Mouse (Mus musculus) mouse embryonic stem cell (cell line): ENCODE results near the gene Macrod2.

Source experiments
- in situ Hi-C, 2 experiments: fragments of 300-500 bp; cut with MboI; formaldehyde crosslinking; loops; 1 replicate in 1 of 2; 3 replicates in 1 of 2; pipeline ENCODE4 v1.14.3; 2019 to 2020; ENCODE audit warnings: low sequenced_read_pairs in 2 of 2, low pct_unique_long_range_greater_than_20kb in 1 of 2, mixed read lengths in 1 of 2; ENCODE audit not compliant: unreplicated experiment in 1 of 2

Macrod2 gene

DNA sequence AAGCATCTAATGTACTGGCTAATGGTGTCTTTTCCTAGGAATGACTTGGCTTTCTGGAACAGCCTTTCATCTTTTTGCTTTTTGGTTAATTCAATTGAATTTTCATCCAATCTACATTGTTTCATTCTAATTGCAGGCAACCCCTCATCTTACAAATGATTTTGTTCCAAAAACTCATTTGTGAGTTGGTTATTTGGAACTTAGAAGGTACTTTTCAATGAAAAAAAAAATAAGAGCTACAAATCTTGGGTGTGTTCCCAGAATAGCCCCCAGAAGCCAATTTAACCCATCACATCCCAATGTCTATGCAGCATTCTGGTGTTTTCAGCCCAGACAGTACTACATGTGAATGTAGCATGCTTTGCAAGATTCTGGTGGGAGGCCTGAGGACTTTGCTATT lies 683.1 kb downstream of the Macrod2 start:
- in situ Hi-C loops: no loop called here

DNA sequence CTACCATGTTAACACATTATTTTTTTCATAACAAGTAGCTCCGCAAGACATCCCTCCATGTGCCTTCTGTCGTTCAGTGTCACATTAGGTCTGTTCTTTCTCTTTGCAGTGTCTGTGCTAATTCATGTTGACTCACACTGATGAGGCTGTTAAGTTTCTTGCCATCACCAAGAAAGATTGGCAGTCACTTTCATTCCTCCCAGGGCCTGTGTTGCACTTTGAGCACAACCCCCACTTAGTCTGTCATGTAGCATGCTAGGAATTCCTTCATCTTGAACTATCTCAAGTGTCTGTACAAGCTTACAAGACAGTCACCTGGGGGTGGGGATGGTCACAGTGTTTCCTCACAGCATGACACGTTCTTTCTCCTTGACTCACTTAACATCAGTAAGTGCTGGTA lies 696.2 kb downstream of the Macrod2 start:
- in situ Hi-C loops: no loop called here

- in situ Hi-C loops: no loop called here
Measured at GRCm38 (mm10) chr2:141117579-141117978, 722.5 kb downstream of the Macrod2 start.

DNA sequence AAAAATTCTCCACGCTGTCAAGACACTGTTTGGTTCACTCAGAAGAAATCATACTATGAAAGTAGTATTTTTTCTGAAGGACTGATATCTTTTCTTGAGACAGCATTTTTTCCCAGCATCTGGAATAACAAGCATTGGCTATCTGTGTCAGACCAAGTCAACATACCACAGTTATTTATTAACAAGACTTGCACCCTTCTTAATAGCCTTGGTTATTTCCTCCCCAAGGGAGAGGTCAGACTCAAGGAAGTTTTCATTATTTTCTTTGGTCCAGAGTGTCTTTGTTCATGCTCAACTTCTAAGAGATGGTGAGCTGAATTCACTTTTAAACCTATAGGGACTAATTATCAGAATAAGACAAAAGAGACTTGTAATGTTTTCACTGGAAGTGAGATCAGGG lies 728.8 kb downstream of the Macrod2 start:
- in situ Hi-C loops: no loop called here

DNA sequence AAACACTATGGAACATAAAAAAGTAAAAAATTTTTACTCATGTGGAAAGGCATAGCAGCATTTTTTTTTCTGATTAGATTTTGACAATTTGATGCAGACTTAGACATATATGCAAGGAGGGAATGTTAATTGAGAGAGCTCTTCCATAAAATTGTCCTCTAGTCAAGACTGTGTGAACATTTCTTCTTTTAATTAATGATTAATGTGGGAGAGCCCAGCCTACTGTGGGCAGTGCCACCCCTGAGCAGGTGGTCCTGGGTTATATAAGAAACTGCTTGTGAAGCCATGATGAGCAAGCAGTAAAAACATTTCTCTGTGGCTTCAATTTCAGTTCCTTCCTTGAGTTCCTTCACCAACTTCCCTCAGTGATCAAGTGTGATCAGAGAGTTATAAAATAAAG lies 730.5 kb downstream of the Macrod2 start:
- in situ Hi-C loops: no loop called here

DNA sequence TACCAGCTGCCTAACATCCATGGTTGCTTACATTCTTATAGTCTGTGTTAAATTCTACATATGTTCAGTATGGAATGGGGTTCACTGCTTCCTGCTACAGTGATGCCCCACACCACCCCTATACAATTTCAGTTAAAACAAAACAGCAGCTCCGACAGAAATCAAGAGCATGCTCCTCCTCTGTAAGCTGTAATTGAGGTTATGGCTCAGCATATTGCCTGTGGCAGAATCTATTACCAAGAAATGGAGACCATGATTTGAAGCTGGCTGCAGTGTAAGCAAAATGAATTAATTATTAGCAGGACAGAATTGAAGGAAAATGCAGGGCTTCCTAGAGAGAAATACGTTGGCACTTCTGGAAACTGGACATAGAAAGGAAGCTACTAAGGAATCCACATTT lies 747.2 kb downstream of the Macrod2 start:
- in situ Hi-C loops: no loop called here

- in situ Hi-C loops: no loop called here
Measured at GRCm38 (mm10) chr2:141152011-141152772, 757.1 kb downstream of the Macrod2 start.

GRCm38 (mm10) chr2:141155972-141156371 lies 760.9 kb downstream of the Macrod2 start:
- in situ Hi-C loops: no loop called here

DNA sequence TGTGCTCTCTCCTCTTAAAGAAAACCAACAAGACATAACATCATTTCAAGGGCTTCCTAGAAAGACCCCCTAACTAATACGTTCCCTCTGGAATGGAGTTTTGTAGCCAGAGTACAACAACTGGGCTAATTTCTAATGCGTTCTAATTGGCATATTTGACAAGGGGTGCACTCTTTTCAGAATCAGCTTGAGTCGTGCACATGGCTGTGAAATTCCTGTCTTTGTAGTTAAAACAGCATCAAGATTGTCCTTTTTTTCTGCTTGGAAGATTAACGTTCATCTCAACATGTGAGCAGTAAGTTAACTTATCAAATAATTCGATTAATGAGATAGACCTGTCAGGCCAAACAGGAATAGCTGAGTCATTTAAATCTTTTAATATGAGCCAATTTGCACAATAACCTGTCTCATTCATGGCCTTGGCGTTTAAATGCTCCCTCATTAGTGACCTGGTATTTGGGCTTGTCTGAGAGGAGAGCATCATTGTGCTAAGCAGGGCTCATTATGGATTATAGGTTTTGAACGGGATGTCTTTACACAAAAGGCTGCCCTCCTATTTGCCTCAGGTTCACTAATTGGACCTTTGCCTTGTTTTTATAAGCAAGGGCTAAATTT lies 762.0 kb downstream of the Macrod2 start:
- in situ Hi-C loops: no loop called here

GRCm38 (mm10) chr2:141158161-141158560 lies 763.1 kb downstream of the Macrod2 start:
- in situ Hi-C loops: no loop called here

DNA sequence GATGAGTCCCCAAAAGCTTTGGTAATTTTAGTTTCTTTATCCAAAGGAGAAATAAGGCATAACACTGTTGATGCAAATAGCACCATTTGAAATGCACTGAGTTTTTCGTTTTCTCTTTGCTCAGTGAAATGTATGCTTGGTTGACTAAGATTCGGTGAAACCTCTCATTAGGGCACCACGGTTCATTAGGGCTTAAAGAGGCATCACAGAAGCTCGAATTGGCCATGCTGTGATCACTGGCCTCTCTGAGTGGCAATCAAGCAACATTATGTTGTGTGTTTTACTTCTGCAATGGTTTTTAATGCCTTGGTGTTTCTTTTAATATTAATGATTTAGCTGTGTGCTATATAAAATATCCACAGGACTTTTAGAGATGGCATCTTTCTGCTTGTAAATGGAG lies 768.8 kb downstream of the Macrod2 start:
- in situ Hi-C loops: no loop called here

- in situ Hi-C loops: no loop called here
Measured at GRCm38 (mm10) chr2:141169586-141169985, 774.5 kb downstream of the Macrod2 start.

DNA sequence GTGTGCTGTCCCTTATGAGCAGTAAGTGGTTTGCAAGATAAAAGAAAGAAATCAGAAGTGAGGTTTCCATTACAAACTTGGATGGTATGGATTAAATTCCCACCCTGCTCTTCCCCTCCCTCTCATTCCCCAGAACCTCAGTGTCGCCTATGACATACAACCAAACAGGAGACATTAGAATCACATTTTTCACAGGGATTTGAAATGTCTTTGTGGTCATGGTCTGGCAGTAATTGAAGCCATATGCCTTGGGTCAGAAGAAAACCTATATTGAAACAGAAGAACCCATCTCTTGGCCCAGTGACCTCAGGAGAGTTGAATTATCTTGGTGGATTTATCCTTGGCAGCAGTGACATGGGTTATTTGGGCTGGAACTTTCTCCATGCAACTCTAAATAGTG lies 778.1 kb downstream of the Macrod2 start:
- in situ Hi-C loops: no loop called here

DNA sequence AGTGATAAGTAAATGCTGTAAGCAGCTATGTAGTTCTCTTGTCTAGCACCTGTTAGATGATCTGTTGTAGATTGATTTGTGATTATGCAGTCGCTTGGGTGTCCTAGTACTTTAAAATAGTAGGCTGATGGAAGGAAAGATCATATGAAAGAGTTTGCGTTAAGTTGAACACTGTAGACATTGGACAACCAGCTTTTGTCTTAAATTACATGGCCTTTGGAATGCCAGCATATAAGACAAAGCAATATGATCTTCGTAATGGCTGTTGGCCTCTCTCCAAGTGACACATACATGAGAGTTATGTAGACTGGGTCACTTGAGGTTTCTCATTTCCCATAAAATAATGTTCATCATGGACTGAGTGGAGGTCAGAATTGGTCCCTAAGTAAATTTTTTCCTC lies 778.5 kb downstream of the Macrod2 start:
- in situ Hi-C loops: no loop called here

DNA sequence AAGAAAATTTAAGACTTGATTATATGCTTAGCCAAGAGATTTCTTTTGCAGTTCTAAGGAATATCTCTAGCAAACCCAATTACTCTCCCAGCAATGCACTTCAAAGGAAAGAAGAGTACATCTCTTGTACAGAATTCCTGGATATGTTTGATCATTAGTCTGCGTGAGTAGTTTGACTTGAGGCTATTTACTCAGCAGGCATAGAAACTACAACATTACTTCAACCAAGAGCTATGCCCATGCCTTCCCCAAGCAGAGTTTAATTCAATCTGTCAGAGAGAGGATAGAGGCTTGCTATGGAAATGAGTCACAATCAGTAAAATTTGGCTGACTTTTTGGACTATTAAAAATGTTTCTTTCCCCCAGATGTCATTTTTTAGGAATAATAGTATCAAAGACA lies 785.5 kb downstream of the Macrod2 start:
- in situ Hi-C loops: no loop called here

GRCm38 (mm10) chr2:141182034-141182759 lies 787.1 kb downstream of the Macrod2 start:
- in situ Hi-C loops: no loop called here

DNA sequence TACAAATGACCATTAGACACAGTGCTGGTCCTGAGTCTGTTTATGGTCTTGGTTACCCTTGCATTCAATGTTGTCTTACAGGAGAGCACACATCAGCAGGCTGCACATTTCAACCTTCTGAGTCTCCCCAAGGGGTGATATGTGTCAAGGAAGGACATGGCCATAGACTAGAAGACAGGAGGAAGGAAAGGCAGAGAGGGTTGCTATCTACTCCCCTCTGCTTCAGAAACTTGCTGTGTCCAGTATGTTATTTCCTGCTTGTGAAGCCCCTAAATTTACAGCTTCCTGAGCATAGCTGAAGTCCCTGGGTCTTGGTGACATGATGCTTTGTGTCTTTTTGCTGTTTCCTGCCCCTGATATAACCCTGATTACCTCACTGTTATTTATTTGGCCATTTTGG lies 799.4 kb downstream of the Macrod2 start:
- in situ Hi-C loops: no loop called here

DNA sequence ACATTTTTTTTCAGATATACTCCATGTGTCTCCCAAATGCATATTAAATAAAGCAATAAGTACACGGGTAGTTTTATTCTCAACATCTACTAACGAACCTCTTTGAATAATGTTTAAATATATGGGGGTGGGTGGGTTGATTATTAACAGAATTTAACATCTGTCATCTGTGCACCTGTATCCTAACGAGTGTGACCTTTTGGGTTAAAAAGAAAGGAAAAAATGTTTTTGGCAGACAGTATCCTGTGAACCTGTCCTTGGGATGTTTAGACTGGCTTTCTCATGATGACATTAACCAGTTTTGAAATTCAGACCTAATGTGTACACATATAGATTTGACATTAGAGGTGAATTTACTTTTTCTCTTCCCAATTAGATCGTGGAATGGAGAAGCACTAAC lies 805.4 kb downstream of the Macrod2 start:
- in situ Hi-C loops: no loop called here

DNA sequence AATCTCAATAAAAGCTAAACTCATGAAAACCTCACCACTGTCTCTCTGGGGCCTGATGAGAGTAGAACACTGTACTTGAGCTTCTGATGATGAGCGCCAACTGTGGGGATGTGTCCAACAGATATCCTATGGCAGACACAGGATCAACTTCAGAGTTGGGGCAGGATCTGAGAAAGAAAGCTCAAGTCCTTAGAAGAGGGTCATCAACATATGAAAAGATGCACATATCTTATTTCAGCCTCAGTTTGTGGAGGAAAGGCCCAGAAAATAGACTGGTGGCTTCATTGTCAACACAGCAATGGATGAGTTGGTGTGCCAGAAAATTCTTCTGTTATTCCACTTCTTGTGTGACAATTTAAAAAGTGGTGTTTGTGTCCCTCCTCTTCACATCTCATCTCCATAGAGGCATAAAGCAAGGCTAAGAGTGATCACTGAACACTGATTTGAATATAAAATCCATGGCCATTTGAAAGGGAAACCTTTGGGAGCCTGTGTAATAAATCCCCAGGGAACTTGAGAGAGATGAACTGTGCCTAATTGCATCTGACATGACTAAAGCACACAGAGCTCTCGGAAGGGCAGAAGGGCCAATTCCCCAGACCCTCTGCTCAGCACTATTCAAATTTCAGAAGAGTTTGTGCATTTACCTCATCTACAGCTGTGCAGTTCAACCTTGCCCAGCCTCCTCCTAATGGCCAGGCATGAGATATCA lies 806.4 kb downstream of the Macrod2 start:
- in situ Hi-C loops: no loop called here
